Mouse (Mus musculus): ENCODE results near the gene Abl2.
"Not testable (repeated sequence)": the region's sequence is repeated elsewhere in the genome, so short reads cannot be mapped to it uniquely, and the experiment has no call there.

DNA sequence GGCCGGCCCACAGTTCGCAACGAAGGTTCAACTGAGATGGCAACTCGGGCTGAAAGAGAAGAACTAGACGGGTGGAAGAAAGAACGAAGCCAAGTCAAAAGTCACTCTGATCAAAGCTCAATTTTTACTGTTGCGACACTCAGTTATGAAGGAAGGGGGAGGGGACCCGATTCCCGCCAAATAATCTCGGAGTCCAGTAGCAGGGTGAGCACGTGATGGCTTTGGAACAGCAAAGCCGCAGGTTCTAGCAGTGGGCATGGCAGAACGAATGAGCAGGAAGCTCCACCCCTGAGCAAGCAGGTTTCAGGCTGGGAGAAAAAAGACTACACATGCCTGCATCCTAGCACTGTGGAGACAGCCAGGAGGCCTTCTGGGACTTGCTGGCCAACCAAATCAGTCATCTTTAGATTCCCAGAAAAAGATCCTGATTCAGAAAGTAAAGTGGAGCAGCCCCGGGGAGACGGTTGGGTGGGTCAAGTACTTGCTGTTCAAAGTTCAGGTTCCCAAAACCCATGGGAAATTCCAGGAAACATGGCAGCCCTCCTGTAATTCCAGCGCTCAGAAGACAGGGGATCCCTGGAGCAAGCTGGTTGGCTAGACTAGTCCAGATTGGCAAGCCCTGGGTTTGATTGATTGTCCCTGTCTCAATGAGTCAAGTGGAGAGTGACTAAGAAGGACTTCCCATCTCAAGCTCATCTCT is 26.0 kb upstream of the Abl2 start:
- TF ChIP-seq CTCF (IDR thresholded peaks at IDR 0.05; ENCODE audit: borderline replicate concordance, insufficient read depth, low read depth, low read length); POLR2A (IDR thresholded peaks at IDR 0.05; ENCODE audit: borderline replicate concordance, insufficient read depth, low read length): not testable (repeated sequence)
